Mouse (Mus musculus) pancreas, adult 10 weeks (tissue): ENCODE measurements around the gene Garem2. TPM values are rescaled to one million over a fixed set of nuclear protein-coding genes. Genes with fewer than 3 reads are reported as not detected.

ENCODE experiments used
- polyA plus RNA-seq: library from polyadenylated mRNA; stranded (reverse); fragments of 350-450 nt; fragmentation: Illumina TruSeq; extraction: RNeasy Lipid Tissue Mini Kit (QIAGEN cat#74804); gene quantifications from one replicate; pipeline ENCODE4 v1.2.3, GENCODE M21; 2015; ENCODE audit warnings: low read depth, low replicate concordance; ENCODE audit not compliant: insufficient read depth

The Garem2 gene
- not detected for polyA plus RNA-seq

DNA sequence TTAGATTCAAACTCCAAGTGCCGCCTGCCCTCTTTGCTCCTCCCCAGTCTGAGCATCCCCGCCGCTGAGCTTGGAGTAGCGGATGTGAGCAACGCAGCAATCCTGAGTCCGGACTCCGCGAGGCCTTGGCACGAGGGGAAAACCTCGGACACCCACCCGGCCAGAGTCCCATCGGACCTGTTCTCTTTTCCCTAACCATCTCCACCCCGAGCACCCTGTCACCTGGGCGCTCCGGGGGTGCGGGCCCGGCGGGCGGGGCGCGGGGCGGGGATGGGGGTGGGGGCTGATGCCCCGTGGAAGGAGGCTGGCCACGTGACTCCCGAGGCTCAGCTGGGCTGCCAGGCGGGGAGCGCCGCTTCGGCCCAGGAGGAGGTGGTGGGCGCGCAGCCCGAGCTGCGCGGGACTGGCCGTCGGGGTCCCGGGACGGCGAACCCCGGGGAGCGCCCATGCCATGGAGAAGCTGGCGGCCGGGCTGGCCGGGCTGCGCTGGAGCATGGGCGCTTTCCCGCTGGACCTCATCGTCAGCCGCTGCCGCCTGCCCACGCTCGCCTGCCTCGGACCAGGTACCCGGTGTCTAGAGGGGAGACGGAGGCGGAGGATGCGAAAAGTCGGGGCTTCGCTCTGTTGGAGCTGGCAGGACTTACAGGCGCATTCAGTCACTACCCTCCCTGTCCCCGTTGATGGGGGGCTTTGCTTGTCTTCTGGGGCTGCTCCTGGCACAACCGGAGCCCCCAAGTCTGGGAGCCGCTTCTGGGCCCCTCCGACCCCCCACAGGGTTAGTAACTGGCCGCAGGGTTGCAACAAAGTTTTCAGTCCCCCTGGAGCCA is at the start of gene Garem2:
Gene Garem2 (plus strand): TSS at position 321 of the 827 bp plus-strand sequence.

GRCm38 (mm10) chr5:30072825-30073821 is 31.8 kb upstream of the Garem2 start, which contains the start of gene Tyms:
TSS of gene Tyms (minus strand) at chr5:30073617.

DNA sequence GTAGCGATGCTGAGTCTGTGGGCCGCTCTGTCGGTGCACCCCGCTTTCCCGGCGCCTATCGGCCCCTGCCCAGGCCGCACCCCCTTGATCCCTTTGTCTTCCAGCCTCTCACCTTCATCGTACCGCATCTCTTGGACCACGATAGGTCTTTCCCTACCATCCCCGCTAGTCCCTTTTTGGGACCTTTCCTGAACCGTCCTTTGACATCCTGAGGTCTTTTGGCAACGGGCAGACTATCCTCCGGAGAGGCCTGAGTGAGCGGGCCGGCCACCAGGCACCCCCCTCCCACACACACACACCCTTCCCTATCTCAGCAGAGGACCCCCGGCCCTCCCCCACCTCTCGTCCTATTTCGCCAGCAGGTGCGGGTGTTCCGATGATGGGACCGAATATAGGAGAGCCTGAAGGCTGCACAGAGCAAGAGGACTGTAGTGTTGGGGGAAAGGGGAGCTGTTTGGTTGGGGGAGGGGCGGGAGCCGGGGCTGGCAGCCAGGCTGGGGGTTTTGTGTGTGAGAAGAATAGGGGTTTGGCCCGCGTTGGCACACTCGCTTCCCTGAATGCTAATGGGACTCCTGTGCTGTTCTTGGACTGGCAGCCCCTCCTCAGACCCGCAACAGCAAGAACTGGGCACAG is 823 bp downstream of the Garem2 start, which contains the start of gene 3110082J24Rik:
Gene 3110082J24Rik (minus strand): TSS at position 419 of the 633 bp plus-strand sequence.

DNA sequence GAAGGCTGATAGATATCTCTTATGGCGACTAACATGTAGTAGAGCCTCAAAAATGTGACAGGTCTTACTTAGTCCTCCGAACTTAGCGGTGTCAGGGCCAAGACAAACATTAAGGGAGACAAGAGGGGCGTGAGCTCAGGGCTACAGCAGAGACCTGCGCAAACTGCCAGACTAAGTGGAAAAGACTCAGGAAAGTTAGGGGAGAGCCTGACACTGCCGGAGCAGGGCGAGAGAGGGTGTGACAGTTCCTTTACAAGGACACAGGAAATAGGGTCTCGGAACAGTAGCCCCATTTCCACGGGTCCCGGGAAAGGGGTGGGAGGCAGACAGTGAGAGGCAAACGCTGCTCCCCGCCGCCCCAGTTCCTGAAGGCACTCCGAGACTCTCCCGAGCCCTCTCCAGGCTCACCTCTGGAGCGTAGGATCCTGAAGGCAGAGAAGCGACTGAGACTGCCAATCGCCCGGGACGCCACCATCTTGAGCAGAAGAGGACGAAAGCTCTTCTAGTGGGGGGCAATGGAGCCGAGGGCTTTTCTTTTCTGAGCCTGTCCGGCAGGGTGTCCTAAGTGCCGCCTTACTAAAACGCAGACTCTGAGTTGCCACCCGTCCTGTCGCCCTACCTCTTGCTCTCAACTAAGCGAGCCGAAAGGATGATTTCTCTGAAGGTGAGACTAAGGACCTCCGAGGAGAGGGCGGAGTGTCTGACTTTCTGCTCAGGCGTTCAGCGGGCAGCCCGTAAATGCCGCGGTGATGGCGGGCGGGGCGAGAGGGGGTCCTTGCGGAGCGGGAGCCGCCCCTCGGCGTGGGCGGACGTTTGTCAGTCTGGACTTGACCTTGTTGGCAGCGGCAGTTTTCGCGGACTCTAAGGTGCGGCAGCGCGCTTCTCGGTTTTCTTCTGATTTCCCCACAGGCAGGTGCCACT is 49.8 kb downstream of the Garem2 start, which contains the start of the genes Hadha and Hadhb:
Gene Hadha (minus strand): TSS at position 689 of the 921 bp plus-strand sequence.
Gene Hadhb (plus strand): TSS at position 775 of the 921 bp plus-strand sequence.

Other genes with a start within 250 kb of the Garem2 start
- gene Il6, start 92.0 kb upstream of the Garem2 start, polyA plus RNA-seq, result not detected
- gene Tyms, start 31.5 kb upstream of the Garem2 start, polyA plus RNA-seq, result 3.4 TPM
- not detected for gene 3110082J24Rik, start 925 bp downstream of the Garem2 start, polyA plus RNA-seq
- 17.1 TPM for gene Hadha, start 50.0 kb downstream of the Garem2 start, polyA plus RNA-seq
- gene Hadhb, start 50.1 kb downstream of the Garem2 start, polyA plus RNA-seq, result 30.1 TPM
- gene Adgrf3, start 100.6 kb downstream of the Garem2 start, polyA plus RNA-seq, result not detected
- 4.2 TPM for gene Selenoi, start 127.4 kb downstream of the Garem2 start, polyA plus RNA-seq
- gene Drc1, start 176.2 kb downstream of the Garem2 start, polyA plus RNA-seq, result 0.76 TPM